Mouse (Mus musculus): ENCODE results near the gene Cpa2. TPM values are rescaled to one million over a fixed set of nuclear protein-coding genes. Genes with fewer than 3 reads are reported as not detected.

Gene Cpa2
- total RNA-seq (2021), result 1 to 10 TPM in 1 of 2 experiments, under 1 TPM in 1; 0.92 to 2.0 TPM

- DNase-seq, result no peak
Measured at GRCm38 (mm10) chr6:30541009-30541799, at the start of gene Cpa2. Gene Cpa2, plus strand, starts transcription at chr6:30541582.

DNA sequence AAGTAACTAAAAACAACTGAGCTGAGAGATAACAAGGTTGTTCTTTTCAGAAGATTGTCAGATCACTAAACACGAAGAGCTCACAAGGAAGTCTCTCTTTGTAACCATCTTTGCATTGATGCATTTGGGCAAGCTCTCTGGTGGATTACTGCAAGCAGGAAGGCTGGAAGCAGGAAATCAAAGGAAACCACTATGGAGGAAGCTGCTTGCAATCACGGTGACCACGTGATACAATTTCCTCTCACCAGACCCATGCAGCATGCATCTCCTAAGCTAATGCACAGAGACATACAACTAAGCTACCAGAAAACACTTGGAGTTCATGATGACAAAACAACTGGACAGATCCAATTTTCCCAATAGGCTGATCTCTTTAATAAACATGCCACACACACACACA lies 42.3 kb upstream of the Cpa2 start:
- no peak for DNase-seq

DNA sequence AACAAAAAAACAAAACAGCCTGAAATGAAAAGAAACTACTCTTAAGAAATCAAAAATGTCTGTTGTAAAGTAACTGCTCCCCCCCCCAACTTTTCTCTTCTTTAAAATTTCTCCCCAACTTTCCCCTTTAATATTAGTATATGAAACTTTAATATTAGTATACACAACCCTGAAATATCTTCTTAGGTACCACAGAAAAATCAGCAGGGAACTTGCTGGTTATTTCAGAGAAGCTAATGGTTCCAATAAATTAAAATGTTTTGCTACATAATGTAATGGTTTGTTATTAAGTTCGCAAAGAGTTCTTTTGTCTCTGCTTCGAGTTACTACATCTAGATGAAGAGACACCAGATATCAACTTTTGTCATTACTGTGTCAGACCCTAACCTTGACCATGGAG lies 32.6 kb upstream of the Cpa2 start:
- no peak for DNase-seq

DNA sequence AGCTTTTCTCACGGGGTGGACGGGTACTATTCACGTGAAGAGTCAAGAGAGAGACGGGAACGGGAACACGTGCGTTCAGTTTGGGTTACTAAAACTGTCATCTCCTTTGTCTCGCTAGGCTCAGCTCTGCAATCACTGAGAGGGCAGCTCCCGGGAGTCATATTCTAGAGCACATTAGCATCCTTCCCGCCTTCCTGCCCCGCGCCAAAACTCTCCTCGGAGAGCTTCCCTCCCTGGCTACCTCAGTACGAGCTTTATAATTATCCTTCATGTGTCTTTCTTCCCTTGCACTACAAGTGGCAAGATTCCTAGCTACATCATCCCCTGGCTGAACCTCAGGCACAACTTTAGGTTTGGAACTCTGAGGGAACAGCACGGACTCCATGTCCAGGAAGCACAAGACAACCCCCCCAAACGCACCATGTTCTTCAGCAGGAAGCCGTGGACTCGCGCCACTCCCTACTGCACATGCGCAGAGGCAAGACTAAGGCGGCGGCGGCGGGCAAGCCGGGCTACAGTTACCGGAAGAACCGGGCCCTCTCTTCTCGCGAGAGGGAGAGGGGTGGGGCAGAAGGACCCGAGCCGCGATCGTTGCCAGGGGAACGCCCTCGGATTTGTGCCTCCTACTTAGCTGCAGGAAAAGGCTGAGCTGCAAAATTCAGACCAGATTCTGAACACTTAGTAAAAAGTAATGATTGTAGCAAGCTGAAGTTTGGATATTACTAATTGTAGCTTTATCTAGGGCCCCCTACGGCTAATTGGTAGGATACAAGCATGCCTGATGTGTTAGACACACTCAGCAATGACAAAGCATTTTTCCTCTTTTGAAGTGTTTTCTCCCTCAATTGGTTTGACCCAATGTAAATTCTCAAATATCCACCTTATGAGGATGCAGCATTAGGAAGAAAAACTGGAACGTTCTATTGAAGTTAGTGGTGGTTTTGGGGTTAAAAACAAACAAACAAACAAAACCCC lies 31.8 kb upstream of the Cpa2 start, which contains the start of the genes Tmem209 and Ssmem1:
Gene Tmem209, minus strand, starts transcription at position 519 of the 975 bp plus-strand sequence.
Gene Ssmem1, plus strand, starts transcription at position 585 of the 975 bp plus-strand sequence.
- DNase-seq, result peak; percentile 98 to 99

DNA sequence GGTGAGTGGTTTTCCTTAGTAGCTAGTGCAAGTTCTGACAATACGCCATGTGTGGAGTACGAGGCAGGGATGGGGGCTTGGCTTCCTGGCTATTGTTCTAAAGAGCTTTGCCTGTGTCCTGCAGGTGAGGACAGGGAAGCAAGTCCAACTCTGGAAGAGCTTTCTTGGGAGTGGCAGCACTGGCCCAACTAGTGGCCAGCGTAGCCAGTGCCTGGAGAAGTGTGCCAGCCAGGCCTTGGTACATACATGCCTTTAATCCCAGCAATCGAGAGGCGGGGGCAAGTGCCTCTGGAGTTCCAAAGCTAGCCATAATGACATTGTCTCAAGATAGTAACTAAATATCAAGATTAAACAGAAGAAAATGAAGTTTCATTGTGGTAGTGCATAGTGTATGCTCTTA lies 31.1 kb upstream of the Cpa2 start:
- DNase-seq, result no peak

- no peak for DNase-seq
Measured at GRCm38 (mm10) chr6:30514242-30514641, 27.1 kb upstream of the Cpa2 start.

GRCm38 (mm10) chr6:30520400-30520799 lies 21.0 kb upstream of the Cpa2 start:
- DNase-seq, result no peak

DNA sequence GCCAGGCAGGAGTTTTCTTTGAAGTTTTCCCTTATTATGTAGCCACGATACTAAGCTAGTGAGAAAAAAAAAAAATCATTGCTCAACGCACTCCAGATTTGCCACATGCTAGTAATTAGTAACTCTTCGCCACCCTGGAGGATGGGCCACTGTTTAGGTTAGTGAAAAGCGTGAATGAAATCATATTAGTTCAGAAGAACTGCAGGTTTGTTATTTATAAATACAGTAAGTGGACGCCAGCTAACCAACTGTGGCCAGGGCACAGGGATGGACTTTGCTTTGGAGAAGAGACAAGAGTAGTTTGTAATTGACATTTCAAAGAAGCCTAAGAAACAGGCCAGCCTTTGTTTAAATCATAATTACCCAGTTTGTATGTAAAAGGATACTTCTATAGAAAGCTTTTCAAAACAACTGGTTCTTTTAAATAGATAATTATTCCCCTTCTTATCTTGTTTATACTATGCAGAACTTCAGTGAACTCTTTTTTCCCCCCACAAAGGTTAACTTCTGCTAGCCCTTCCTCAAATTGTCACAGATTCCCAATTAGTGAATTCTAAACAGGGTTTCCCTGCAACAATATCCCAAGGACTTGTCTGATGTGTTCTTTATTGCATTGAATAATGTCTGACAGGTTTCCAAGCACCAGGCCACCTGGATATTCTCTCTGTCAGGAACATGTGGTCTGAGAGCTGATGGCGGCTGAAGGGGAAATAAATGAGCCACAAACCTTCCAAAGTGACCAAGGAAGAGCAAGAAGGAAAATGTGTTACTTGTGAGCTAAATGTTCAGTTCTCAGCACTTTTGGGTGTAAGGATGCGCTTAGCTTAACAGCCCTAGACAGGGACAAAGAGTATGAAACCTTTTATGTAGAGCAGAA lies 15.7 kb upstream of the Cpa2 start:
- no peak for DNase-seq

DNA sequence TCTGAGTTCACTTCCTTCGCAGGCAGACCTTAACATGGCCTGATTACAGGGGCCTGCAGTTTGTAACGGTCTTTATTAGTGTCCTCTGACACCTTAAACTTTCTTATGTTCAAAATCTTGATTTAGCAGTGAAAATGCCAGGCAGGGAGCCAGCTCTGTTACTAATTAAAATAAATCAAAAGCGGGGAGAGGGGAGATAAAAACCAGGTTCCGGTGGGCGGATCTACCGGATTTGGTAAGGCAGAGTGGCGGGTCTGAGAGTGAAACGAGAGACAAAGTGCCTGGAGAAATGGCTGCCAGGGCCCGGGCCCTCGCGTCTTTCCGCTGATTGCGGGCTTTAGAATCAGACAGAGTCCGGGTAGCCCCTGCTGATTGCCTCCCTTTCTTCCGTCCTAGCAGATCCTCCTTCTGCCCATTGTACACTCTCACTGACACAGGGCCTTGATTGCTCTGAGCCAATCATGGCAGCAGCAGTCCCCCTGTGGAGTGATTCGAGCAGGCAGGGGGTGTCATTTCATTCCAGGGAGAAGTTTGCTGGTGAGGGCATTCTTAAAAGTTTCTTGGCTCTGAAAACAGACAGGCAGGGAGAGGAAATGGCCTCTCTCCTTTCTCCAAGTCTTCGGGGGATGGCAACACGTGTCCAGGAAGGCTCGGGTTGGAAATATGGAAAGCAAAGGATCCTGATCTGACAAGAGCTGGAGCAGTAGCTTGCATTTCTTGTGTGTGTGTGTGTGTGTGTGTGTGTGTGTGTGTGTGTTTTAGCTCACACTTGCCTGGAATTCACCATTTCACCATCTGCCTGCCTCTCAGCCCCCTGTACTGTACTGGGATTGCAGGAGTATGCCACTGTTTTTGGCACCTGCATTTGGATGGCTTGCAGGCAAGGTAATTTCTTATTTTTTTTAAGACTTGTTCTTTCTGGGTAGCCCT lies 14.5 kb upstream of the Cpa2 start:
- no peak for DNase-seq

GRCm38 (mm10) chr6:30528800-30529199 lies 12.6 kb upstream of the Cpa2 start:
- no peak for DNase-seq

DNA sequence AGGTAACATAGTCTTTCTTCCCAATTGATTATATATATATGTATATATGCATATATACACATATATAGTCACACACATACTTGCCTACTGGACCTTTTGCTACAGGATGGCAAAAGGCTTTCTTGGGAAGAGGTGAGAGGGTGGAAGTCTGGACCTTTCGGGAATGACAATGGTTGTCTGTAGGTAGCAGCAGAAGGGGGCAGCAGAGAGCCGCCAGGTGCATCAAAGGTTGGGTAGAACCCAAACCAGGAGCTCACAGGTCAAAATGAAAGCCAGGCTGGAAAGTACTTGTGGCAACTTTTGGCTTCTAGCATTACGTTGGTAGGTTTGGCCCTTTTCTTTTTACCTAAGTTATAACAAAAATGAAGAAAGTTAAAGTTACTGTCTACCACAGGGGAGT lies 6.0 kb upstream of the Cpa2 start:
- DNase-seq, result no peak

GRCm38 (mm10) chr6:30538240-30538639 lies 3.1 kb upstream of the Cpa2 start:
- DNase-seq, result no peak

DNA sequence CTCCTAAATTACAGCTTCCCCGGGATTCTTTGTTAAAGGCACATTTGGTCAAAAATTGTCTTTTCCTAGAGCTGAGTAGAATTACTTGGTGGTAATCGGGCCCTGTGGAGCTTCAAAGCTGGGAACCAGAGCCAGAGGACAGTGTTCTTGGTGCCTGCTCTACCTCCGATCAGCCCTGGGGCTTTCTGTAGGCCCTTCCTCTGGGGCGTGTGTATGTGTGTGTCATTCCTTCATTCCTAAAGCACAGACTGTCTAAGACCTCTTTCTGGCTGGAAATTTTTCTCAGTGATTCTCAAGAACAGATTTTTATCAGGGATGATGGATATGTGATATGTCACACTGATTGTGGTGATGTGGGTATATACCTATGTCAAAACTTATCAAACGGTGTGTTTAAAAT lies 2.6 kb upstream of the Cpa2 start:
- DNase-seq, result no peak

GRCm38 (mm10) chr6:30542277-30542676 lies 895 bp downstream of the Cpa2 start:
- no peak for DNase-seq

- DNase-seq, result no peak
Measured at GRCm38 (mm10) chr6:30543077-30543476, 1.7 kb downstream of the Cpa2 start.

DNA sequence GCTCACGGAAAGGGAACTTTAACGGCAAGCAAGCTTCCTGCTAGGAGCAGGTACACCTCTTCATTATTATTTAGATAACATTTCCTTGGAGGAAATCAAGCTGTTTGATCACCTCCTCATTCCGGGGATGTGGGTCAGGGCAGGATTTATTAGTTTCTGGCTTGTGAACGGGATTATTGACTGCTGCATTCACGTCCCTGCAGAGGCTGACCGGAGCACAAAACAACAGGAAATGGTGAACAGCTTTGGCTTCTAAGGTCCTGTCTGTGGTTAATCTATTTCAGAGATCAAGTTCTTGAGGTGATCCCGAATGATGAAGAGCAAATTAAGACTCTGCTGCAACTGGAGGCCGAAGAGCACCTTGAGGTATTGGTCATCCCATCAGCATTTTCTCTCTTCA lies 2.5 kb downstream of the Cpa2 start:
- DNase-seq, result no peak

GRCm38 (mm10) chr6:30545689-30546088 lies 4.3 kb downstream of the Cpa2 start:
- no peak for DNase-seq

GRCm38 (mm10) chr6:30546571-30547273 lies 5.3 kb downstream of the Cpa2 start:
- DNase-seq, result no peak

DNA sequence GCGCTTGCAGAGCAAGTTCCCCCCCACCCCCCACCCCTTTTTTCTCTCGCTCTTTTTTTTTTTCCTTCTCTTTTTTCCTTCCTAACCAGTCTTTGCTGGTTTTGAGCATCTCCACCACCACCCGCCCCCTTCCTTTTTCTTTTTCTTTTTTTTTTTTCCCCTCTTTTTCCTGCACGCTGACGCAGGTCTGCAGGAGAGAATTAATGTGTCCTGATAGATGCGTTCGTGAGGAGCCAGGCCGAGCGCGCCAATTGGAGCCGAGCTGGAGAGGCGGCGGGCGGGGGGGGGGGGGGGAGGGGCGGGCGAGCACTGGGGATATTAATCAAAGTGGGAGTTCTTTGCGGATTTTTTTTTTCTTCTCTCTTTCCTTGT lies 5.9 kb downstream of the Cpa2 start:
- DNase-seq, result no peak

DNA sequence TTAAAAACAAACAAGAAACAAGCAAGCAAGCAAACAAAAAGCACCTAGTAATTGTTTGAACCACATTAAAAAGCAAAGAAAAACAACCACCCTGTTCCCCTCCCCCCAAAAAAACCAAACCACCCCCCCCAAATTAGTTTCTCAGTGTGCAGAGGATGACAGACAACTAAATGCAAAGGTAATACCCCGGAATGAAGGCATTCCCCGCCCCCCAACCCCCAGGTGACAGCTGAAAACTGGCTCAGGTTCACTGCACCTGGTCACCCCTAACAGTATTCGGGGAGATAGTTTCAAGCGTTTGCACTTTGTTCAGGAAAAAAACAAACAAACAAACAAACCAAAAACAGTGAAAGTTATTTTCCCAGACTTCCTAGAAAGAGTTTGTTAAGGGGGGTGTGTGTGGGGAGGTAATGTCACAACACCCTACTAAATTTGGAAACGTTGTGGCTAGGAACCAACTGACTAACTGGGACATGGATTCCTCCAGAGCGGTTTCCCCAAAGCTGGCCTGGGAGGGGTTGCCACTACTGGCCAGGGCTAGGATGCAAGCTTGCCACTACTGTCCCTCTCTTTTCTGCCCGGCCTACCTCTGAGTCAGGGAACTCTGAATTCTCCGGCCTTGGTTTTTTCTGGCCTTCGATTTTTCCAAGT lies 6.4 kb downstream of the Cpa2 start:
- no peak for DNase-seq
